Mouse (Mus musculus) midbrain, embryonic 11.5 days (tissue): Measurements from ENCODE around the gene Pkp3. TPM values are rescaled to one million over a fixed set of nuclear protein-coding genes. Genes with fewer than 3 reads are reported as not detected.

Experiments
- ATAC-seq: fragments of 200-750 bp; cut with Nextera tagmentation; 2 replicates; pipeline ENCODE4 v1.8.0; 2017; ENCODE audit warnings: moderate TSS enrichment, moderate library complexity; ENCODE audit not compliant: low FRiP score
- DNase-seq: peaks from one replicate; pipeline ENCODE4 v3.0.0; 2015; ENCODE audit warnings: low spot score; ENCODE audit errors: missing footprints
- H3K27ac ChIP-seq: fragments of 300-500 bp; sonication (generic); 2 replicates; pipeline ENCODE4 v1.5.1; 2014; ENCODE audit warnings: low read depth, low read length
- H3K27me3 ChIP-seq: fragments of 300-500 bp; sonication (generic); 2 replicates; pipeline ENCODE4 v1.6.1; 2014; ENCODE audit warnings: mild to moderate bottlenecking, low read length, moderate library complexity, mixed read lengths; ENCODE audit not compliant: control insufficient read depth, insufficient read depth
- H3K36me3 ChIP-seq: fragments of 300-500 bp; sonication (generic); 2 replicates; pipeline ENCODE4 v1.6.1; 2014; ENCODE audit warnings: mild to moderate bottlenecking, low read length, moderate library complexity, mixed read lengths; ENCODE audit not compliant: control insufficient read depth, insufficient read depth
- H3K4me1 ChIP-seq: fragments of 300-500 bp; sonication (generic); 2 replicates; pipeline ENCODE4 v1.6.1; 2014; ENCODE audit warnings: low read length; ENCODE audit not compliant: control insufficient read depth, insufficient read depth
- H3K4me2 ChIP-seq: fragments of 300-500 bp; sonication (generic); 2 replicates; pipeline ENCODE4 v1.6.1; 2014; ENCODE audit warnings: mild to moderate bottlenecking, moderate library complexity
- H3K4me3 ChIP-seq: fragments of 300-500 bp; sonication (generic); 2 replicates; pipeline ENCODE4 v1.5.1; 2014; ENCODE audit warnings: low read depth, low read length
- H3K9ac ChIP-seq: fragments of 300-500 bp; sonication (generic); 2 replicates; pipeline ENCODE4 v1.6.1; 2014; ENCODE audit warnings: low read length
- H3K9me3 ChIP-seq: fragments of 300-500 bp; sonication (generic); 2 replicates; pipeline ENCODE4 v1.6.1; 2016; ENCODE audit warnings: low read length; ENCODE audit not compliant: control insufficient read depth
- WGBS: fragments of 180-500 bp; shearing (Covaris S2); extraction: QIAGEN DNeasy Blood & Tissue Kit; methylation state at CpG from one replicate; pipeline ENCODE4 v1.1.7; 2014; 5-methylcytosine and 5-hydroxymethylcytosine counted together
- polyA plus RNA-seq: library from polyadenylated mRNA; unstranded; fragments of >200 nt; fragmentation: Nextera tagmentation; extraction: Ambion mirVana; gene quantifications from 2 replicates; pipeline ENCODE4 v1.2.1, GENCODE M21; 2014

Gene Pkp3
- polyA plus RNA-seq, 1 experiment from 2014 or later, result 0.82 TPM

GRCm38 (mm10) chr7:141122245-141122644, 44.2 kb downstream of the Pkp3 start, which contains the start of gene Ptdss2:
Ptdss2 (plus strand) TSS chr7:141122382.
- no peak for DNase-seq
- H3K4me3 ChIP-seq, result peak within 1 kb of the TSS; percentile 54
- no peaks in the 10 kb centered on the region for H3K36me3 ChIP-seq
- peak within 1 kb of the TSS; percentile 68 for H3K4me2 ChIP-seq
- WGBS, result 58% methylated on average over 14 of the region's 14 CpGs
- ATAC-seq, result no peak
- H3K9ac ChIP-seq, result peak within 1 kb of the TSS; percentile 77
- H3K27me3 ChIP-seq, result no peaks in the 10 kb centered on the region
- peak within 1 kb of the TSS; percentile 78 for H3K27ac ChIP-seq
- no peaks in the 10 kb centered on the region for H3K9me3 ChIP-seq
- H3K4me1 ChIP-seq, result no peaks in the 10 kb centered on the region

GRCm38 (mm10) chr7:141122689-141123516, 44.9 kb downstream of the Pkp3 start:
- 2% methylated on average over 29 of the region's 29 CpGs for WGBS

GRCm38 (mm10) chr7:141123517-141123856, 45.5 kb downstream of the Pkp3 start:
- Histone ChIP-seq H3K36me3 (no peaks in the 10 kb centered on the region), H3K9me3 (no peaks in the 10 kb centered on the region), H3K4me1 (no peaks in the 10 kb centered on the region), H3K27ac (peak overlapping the region; percentile 78), H3K27me3 (no peaks in the 10 kb centered on the region), H3K4me3 (peak overlapping the region; percentile 54), H3K4me2 (peak overlapping the region; percentile 68), H3K9ac (peak overlapping the region; percentile 77)
- no peak for ATAC-seq
- WGBS, result 5% methylated on average over 15 of the region's 15 CpGs
- DNase-seq, result no peak

More at GRCm38 (mm10) chr7:141122689-141123516, 44.9 kb downstream of the Pkp3 start:
- DNase-seq, result peak; percentile 99
- H3K36me3 ChIP-seq, result no peaks in the 10 kb centered on the region
- peak; percentile 97 for ATAC-seq
- H3K4me2 ChIP-seq, result peak overlapping the region; percentile 68
- peak overlapping the region; percentile 78 for H3K27ac ChIP-seq
- no peaks in the 10 kb centered on the region for H3K27me3 ChIP-seq
- H3K4me1 ChIP-seq, result no peaks in the 10 kb centered on the region
- H3K9ac ChIP-seq, result peak overlapping the region; percentile 77
- no peaks in the 10 kb centered on the region for H3K9me3 ChIP-seq
- peak overlapping the region; percentile 54 for H3K4me3 ChIP-seq

- Histone ChIP-seq H3K36me3 (peaks cover 8% of the 10 kb centered on the region), H3K4me2 (peak overlapping the region; percentile 79), H3K27ac (peak overlapping the region; percentile 25; the same call in 1 of the 2 replicates), H3K9ac (peak overlapping the region; percentile 87), H3K9me3 (no peaks in the 10 kb centered on the region), H3K27me3 (no peaks in the 10 kb centered on the region), H3K4me3 (peak overlapping the region; percentile 77), H3K4me1 (peaks cover 9% of the 10 kb centered on the region)
- WGBS, result under 1% methylated on average over 59 of the region's 59 CpGs
- ATAC-seq, result peak; percentile 99
- DNase-seq, result peak; percentile 100
Observed at GRCm38 (mm10) chr7:141131024-141131820, 53.2 kb downstream of the Pkp3 start.

- 60% methylated on average over 12 of the region's 12 CpGs for WGBS
- Histone ChIP-seq H3K4me1 (peaks cover 9% of the 10 kb centered on the region), H3K27me3 (no peaks in the 10 kb centered on the region), H3K9ac (peak overlapping the region; percentile 87), H3K9me3 (no peaks in the 10 kb centered on the region), H3K4me3 (peak overlapping the region; percentile 77), H3K36me3 (peaks cover 16% of the 10 kb centered on the region), H3K4me2 (peak overlapping the region; percentile 79), H3K27ac (no peak overlapping the region)
- no peak for ATAC-seq
- peak; percentile 85 for DNase-seq
Observed at GRCm38 (mm10) chr7:141131904-141132755, 54.1 kb downstream of the Pkp3 start.

Other genes starting within 250 kb of the Pkp3 start
- gene Urah, start 243.2 kb upstream of the Pkp3 start, polyA plus RNA-seq, result not detected in 2 replicates
- gene Scgb1c1, start 232.7 kb upstream of the Pkp3 start, polyA plus RNA-seq, result not detected in 2 replicates
- not detected in 2 replicates for gene Odf3, start 230.4 kb upstream of the Pkp3 start, polyA plus RNA-seq
- not detected in 2 replicates for gene Gm45785, start 221.9 kb upstream of the Pkp3 start, polyA plus RNA-seq
- 60.4 and 65.5 TPM in 2 replicates for gene Ric8a, start 221.3 kb upstream of the Pkp3 start, polyA plus RNA-seq
- 23.9 and 25.3 TPM in 2 replicates for gene Bet1l, start 220.6 kb upstream of the Pkp3 start, polyA plus RNA-seq
- gene Psmd13, start 196.2 kb upstream of the Pkp3 start, polyA plus RNA-seq, result 173 and 182 TPM in 2 replicates
- gene Sirt3, start 195.9 kb upstream of the Pkp3 start, polyA plus RNA-seq, result 18.4 and 21.6 TPM in 2 replicates
- not detected in 2 replicates for gene Cox8b, start 177.8 kb upstream of the Pkp3 start, polyA plus RNA-seq
- gene Nlrp6, start 157.3 kb upstream of the Pkp3 start, polyA plus RNA-seq, result 0.08 and 0.21 TPM in 2 replicates
- 10.2 and 12.5 TPM in 2 replicates for gene Pgghg, start 136.8 kb upstream of the Pkp3 start, polyA plus RNA-seq
- 0.20 TPM in 1 of 2 replicates, not detected in the other for gene Ifitm5, start 127.9 kb upstream of the Pkp3 start, polyA plus RNA-seq
- gene Gm45717, start 122.3 kb upstream of the Pkp3 start, polyA plus RNA-seq, result not detected in 2 replicates
- 198 and 207 TPM in 2 replicates for gene Ifitm2, start 122.2 kb upstream of the Pkp3 start, polyA plus RNA-seq
- 8.0 and 9.5 TPM in 2 replicates for gene Ifitm1, start 111.0 kb upstream of the Pkp3 start, polyA plus RNA-seq
- gene Ifitm3, start 67.4 kb upstream of the Pkp3 start, polyA plus RNA-seq, result 13.5 and 14.0 TPM in 2 replicates
- gene Ifitm6, start 60.3 kb upstream of the Pkp3 start, polyA plus RNA-seq, result not detected in 2 replicates
- gene Gm17387, start 49.1 kb upstream of the Pkp3 start, polyA plus RNA-seq, result not detected in 2 replicates
- gene B4galnt4, start 17.1 kb upstream of the Pkp3 start, polyA plus RNA-seq, result 18.8 and 19.5 TPM in 2 replicates
- 1.2 and 1.8 TPM in 2 replicates for gene Sigirr, start 22.4 kb downstream of the Pkp3 start, polyA plus RNA-seq
- 0.12 TPM in 1 of 2 replicates, not detected in the other for gene Ano9, start 39.6 kb downstream of the Pkp3 start, polyA plus RNA-seq
- gene Ptdss2, start 44.2 kb downstream of the Pkp3 start, polyA plus RNA-seq, result 68.6 and 70.7 TPM in 2 replicates
- gene Rnh1, start 94.6 kb downstream of the Pkp3 start, polyA plus RNA-seq, result 54.6 and 56.7 TPM in 2 replicates
- gene Hras, start 115.8 kb downstream of the Pkp3 start, polyA plus RNA-seq, result 86.1 and 103 TPM in 2 replicates
- 7.5 and 8.8 TPM in 2 replicates for gene Lrrc56, start 115.9 kb downstream of the Pkp3 start, polyA plus RNA-seq
- 2.1 and 2.5 TPM in 2 replicates for gene Lmntd2, start 135.9 kb downstream of the Pkp3 start, polyA plus RNA-seq
- gene Rassf7, start 137.6 kb downstream of the Pkp3 start, polyA plus RNA-seq, result 33.5 and 38.3 TPM in 2 replicates
- 59.6 and 78.3 TPM in 2 replicates for gene Phrf1, start 150.6 kb downstream of the Pkp3 start, polyA plus RNA-seq
- 0.81 and 1.4 TPM in 2 replicates for gene Irf7, start 188.3 kb downstream of the Pkp3 start, polyA plus RNA-seq
- gene Cdhr5, start 198.6 kb downstream of the Pkp3 start, polyA plus RNA-seq, result not detected in 2 replicates
- 1.1 TPM in 2 replicates for gene Sct, start 200.9 kb downstream of the Pkp3 start, polyA plus RNA-seq
- gene Drd4, start 213.8 kb downstream of the Pkp3 start, polyA plus RNA-seq, result 0.14 and 0.17 TPM in 2 replicates
- gene Deaf1, start 249.5 kb downstream of the Pkp3 start, polyA plus RNA-seq, result 61.6 and 66.9 TPM in 2 replicates
- gene Tmem80, start 249.5 kb downstream of the Pkp3 start, polyA plus RNA-seq, result 31.4 and 34.4 TPM in 2 replicates